Mouse (Mus musculus) bone marrow macrophage, adult 2 months (primary cell): ENCODE results near the gene Hist1h3e. TPM values are rescaled to one million over a fixed set of nuclear protein-coding genes. Genes with fewer than 3 reads are reported as not detected.

Source experiments
- H3K27ac ChIP-seq: 2 replicates; pipeline ENCODE4 v1.5.1; 2012; ENCODE audit warnings: low read depth, low read length; ENCODE audit not compliant: insufficient read depth
- H3K4me1 ChIP-seq: 2 replicates; pipeline ENCODE4 v1.6.1; 2012; ENCODE audit warnings: low read length; ENCODE audit not compliant: control insufficient read depth, insufficient read depth
- H3K4me3 ChIP-seq: 2 replicates; pipeline ENCODE4 v1.5.1; 2012; ENCODE audit warnings: mild to moderate bottlenecking, low read length, moderate library complexity; ENCODE audit not compliant: insufficient read depth
- CTCF ChIP-seq: IDR thresholded peaks from 2 replicates; pipeline ENCODE4 v1.5.1; 2012; ENCODE audit warnings: low read depth, mild to moderate bottlenecking, low read length, moderate library complexity
- POLR2A ChIP-seq: IDR thresholded peaks from 2 replicates; pipeline ENCODE4 v1.6.1; 2012; ENCODE audit warnings: mild to moderate bottlenecking, low read depth, low read length, borderline replicate concordance
- polyA plus RNA-seq: library from polyadenylated mRNA; stranded (reverse); fragments of >200 nt; gene quantifications from 2 replicates; pipeline ENCODE4 v1.2.4, GENCODE M21; 2012; ENCODE audit not compliant: missing spikeins, insufficient read depth, insufficient read length

The Hist1h3e gene
- polyA plus RNA-seq, 1 experiment, result 3.6 TPM

DNA sequence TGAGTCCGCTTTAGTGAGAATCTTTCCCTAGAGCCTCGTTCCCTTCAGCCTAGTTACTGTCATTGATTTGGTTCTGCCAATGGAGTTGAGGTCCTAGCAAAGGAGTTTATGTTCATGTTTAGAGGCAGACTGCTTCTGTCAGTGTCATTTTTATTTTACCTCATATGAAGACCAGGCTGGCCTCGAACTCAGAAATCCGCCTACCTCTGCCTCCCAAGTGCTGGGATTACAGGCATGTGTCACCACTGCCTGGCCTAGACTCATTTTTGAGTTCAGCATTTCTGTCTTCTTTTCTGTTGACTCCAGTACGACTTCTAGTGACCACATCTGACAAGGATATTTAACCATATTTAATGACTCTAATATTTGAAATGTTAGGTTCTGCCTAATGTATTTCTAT lies 46.9 kb downstream of the Hist1h3e start:
- Histone ChIP-seq H3K4me1 (peaks cover 10% of the 10 kb centered on the region), H3K4me3 (no peak overlapping the region), H3K27ac (no peak overlapping the region)
- TF ChIP-seq CTCF (no peak), POLR2A (no peak)

DNA sequence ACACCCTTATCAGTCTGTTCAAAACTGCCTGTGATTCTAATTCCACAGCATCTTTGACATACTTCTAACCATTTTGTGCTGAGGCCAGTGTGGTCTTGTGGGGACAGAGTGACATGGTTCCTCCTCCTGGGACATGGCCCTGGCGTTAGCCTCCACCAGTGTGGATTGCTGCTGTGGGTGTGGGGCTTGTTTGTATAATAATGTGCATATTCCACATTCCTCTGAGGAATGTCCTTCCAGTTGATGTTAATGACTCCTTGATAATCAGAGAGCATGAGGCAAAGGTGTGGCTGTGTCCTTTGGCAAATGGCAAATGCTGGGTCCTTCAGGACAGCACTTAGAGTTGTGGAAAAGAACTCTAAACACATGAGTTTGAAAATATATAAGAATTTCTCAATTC lies 48.7 kb downstream of the Hist1h3e start:
- no peak overlapping the region for H3K27ac ChIP-seq
- H3K4me3 ChIP-seq, result no peak overlapping the region
- no peak for TF ChIP-seq POLR2A
- TF ChIP-seq CTCF, result no peak
- peaks cover 5% of the 10 kb centered on the region for H3K4me1 ChIP-seq

Other genes with a start within 250 kb of the Hist1h3e start
- 14.9 and 16.4 TPM in 2 replicates for gene Zfp322a, start 193.2 kb downstream of the Hist1h3e start, polyA plus RNA-seq
- 4.8 and 4.9 TPM in 2 replicates for gene Abt1, start 138.5 kb downstream of the Hist1h3e start, polyA plus RNA-seq
- gene Btn1a1, start 96.5 kb downstream of the Hist1h3e start, polyA plus RNA-seq, result not detected in 2 replicates
- gene Btn2a2, start 73.5 kb downstream of the Hist1h3e start, polyA plus RNA-seq, result not detected in 2 replicates
- 2.5 and 3.1 TPM in 2 replicates for gene Hist1h4h, start 31.3 kb downstream of the Hist1h3e start, polyA plus RNA-seq
- 42.5 and 76.9 TPM in 2 replicates for gene Hist1h2af, start 28.5 kb downstream of the Hist1h3e start, polyA plus RNA-seq
- gene Hist1h3g, start 26.9 kb downstream of the Hist1h3e start, polyA plus RNA-seq, result not detected in 2 replicates
- gene Hist1h2bh, start 19.0 kb downstream of the Hist1h3e start, polyA plus RNA-seq, result 0.71 and 0.97 TPM in 2 replicates
- gene Hist1h3f, start 18.3 kb downstream of the Hist1h3e start, polyA plus RNA-seq, result 0.80 TPM in 1 of 2 replicates, not detected in the other
- 4.7 TPM in 1 of 2 replicates, not detected in the other for gene Hist1h4f, start 10.7 kb downstream of the Hist1h3e start, polyA plus RNA-seq
- gene Hist1h1d, start 9.1 kb downstream of the Hist1h3e start, polyA plus RNA-seq, result 0.11 and 0.39 TPM in 2 replicates
- 1.7 TPM in 1 of 2 replicates, not detected in the other for gene Hist1h2ae, start 8.9 kb upstream of the Hist1h3e start, polyA plus RNA-seq
- 9.8 and 11.9 TPM in 2 replicates for gene Hist1h2bg, start 9.0 kb upstream of the Hist1h3e start, polyA plus RNA-seq
- 3.8 and 7.9 TPM in 2 replicates for gene Hist1h2bf, start 11.8 kb upstream of the Hist1h3e start, polyA plus RNA-seq
- gene Hist1h2ad, start 12.0 kb upstream of the Hist1h3e start, polyA plus RNA-seq, result not detected in 2 replicates
- 2.3 and 3.2 TPM in 2 replicates for gene Hist1h3d, start 13.4 kb upstream of the Hist1h3e start, polyA plus RNA-seq
- 1.6 and 2.5 TPM in 2 replicates for gene Hist1h4d, start 19.2 kb upstream of the Hist1h3e start, polyA plus RNA-seq
- 0.86 and 2.1 TPM in 2 replicates for gene Hist1h2be, start 58.8 kb upstream of the Hist1h3e start, polyA plus RNA-seq
- gene Hist1h1e, start 60.2 kb upstream of the Hist1h3e start, polyA plus RNA-seq, result 2.6 TPM in 2 replicates
- 0.35 and 0.40 TPM in 2 replicates for gene Hist1h2ac, start 121.6 kb upstream of the Hist1h3e start, polyA plus RNA-seq
- 55.8 and 61.9 TPM in 2 replicates for gene Hist1h2bc, start 121.8 kb upstream of the Hist1h3e start, polyA plus RNA-seq
- 0.62 TPM in 1 of 2 replicates, not detected in the other for gene Hist1h1t, start 133.4 kb upstream of the Hist1h3e start, polyA plus RNA-seq
- not detected in 2 replicates for gene Hist1h4c, start 136.1 kb upstream of the Hist1h3e start, polyA plus RNA-seq
- gene Hfe, start 148.5 kb upstream of the Hist1h3e start, polyA plus RNA-seq, result 95.3 and 104 TPM in 2 replicates
- 75.5 and 80.8 TPM in 2 replicates for gene Hist1h1c, start 176.4 kb upstream of the Hist1h3e start, polyA plus RNA-seq
- gene Hist1h3c, start 183.2 kb upstream of the Hist1h3e start, polyA plus RNA-seq, result 1.2 TPM in 1 of 2 replicates, not detected in the other
- gene Hist1h2bb, start 184.4 kb upstream of the Hist1h3e start, polyA plus RNA-seq, result 1.3 TPM in 1 of 2 replicates, not detected in the other
- 4.3 and 8.4 TPM in 2 replicates for gene Hist1h2ab, start 188.8 kb upstream of the Hist1h3e start, polyA plus RNA-seq
- gene Hist1h3b, start 189.9 kb upstream of the Hist1h3e start, polyA plus RNA-seq, result 2.1 and 4.8 TPM in 2 replicates
- gene Hist1h4b, start 194.6 kb upstream of the Hist1h3e start, polyA plus RNA-seq, result 4.5 and 5.1 TPM in 2 replicates
- not detected in 2 replicates for gene Hist1h4a, start 198.9 kb upstream of the Hist1h3e start, polyA plus RNA-seq
- gene Hist1h3a, start 200.0 kb upstream of the Hist1h3e start, polyA plus RNA-seq, result not detected in 2 replicates
- gene Hist1h1a, start 201.3 kb upstream of the Hist1h3e start, polyA plus RNA-seq, result not detected in 2 replicates
- not detected in 2 replicates for gene Trim38, start 207.5 kb upstream of the Hist1h3e start, polyA plus RNA-seq
- gene Slc17a2, start 244.6 kb upstream of the Hist1h3e start, polyA plus RNA-seq, result not detected in 2 replicates